Mouse (Mus musculus) liver, postnatal 0 days (tissue): ENCODE measurements at regions not wholly inside any gene's neighbourhood (a gene's known extent, or its start where the extent isn't known, plus 50 kb on each side); places are given as distances from the start of the nearest gene placed in this dataset.
"Not testable (repeated sequence)": the region's sequence is repeated elsewhere in the genome, so short reads cannot be mapped to it uniquely, and the experiment has no call there.

Experiments used
- CTCF ChIP-seq: sonication (generic); IDR thresholded peaks from 2 replicates; pipeline ENCODE4 v1.5.1; 2016; ENCODE audit warnings: antibody characterized with exemption, low read depth
- EP300 ChIP-seq: IDR thresholded peaks from 2 replicates; pipeline ENCODE4 v1.6.1; 2016; ENCODE audit warnings: antibody characterized with exemption, low read depth, mild to moderate bottlenecking

DNA sequence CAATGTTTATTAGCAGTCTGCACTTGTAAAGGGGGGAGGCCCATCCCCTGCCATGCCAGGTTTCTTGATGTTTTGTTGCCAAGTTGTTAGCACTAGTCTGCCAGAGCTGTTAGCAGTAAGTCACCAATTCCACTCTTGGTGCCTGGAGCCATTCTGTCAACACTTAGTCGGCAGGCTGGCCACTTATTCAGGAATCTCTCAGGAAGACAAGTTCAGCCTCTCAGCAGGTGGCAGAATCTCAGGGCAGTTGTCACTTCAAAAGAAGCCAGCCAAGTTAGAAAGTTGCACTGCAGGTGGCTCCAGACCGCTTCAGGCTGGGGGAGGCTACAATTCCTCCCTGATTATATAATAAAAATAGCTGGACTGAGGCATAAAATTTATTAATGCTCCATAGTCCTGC lies 424.2 kb downstream of the Cdh10 start:
- TF ChIP-seq CTCF, EP300: not testable (repeated sequence)
